Mouse (Mus musculus) cortical plate, adult 2 months (tissue): ENCODE measurements around the gene Dnajb5.

Experiments used
- CTCF ChIP-seq: fragments of 200-500 bp; IDR thresholded peaks from 2 replicates; pipeline ENCODE4 v1.5.1; 2011; ENCODE audit warnings: mild to moderate bottlenecking, control low read depth, low read length; ENCODE audit not compliant: insufficient read depth; ENCODE audit errors: extremely low read depth
- POLR2A ChIP-seq: fragments of 200-500 bp; IDR thresholded peaks from 2 replicates; pipeline ENCODE4 v1.6.1; 2011; ENCODE audit warnings: mild to moderate bottlenecking, low read length, control low read depth; ENCODE audit not compliant: insufficient read depth; ENCODE audit errors: extremely low read depth

- TF ChIP-seq POLR2A, result no peak
- TF ChIP-seq CTCF, result no peak
These were observed 6.3 kb upstream of the Dnajb5 start for GRCm38 (mm10) chr4:42943341-42943740.
